Mouse (Mus musculus): ENCODE measurements at regions not wholly inside any gene's neighbourhood (a gene's known extent, or its start where the extent isn't known, plus 50 kb on each side); places are given as distances from the start of the nearest gene placed in this dataset.

DNA sequence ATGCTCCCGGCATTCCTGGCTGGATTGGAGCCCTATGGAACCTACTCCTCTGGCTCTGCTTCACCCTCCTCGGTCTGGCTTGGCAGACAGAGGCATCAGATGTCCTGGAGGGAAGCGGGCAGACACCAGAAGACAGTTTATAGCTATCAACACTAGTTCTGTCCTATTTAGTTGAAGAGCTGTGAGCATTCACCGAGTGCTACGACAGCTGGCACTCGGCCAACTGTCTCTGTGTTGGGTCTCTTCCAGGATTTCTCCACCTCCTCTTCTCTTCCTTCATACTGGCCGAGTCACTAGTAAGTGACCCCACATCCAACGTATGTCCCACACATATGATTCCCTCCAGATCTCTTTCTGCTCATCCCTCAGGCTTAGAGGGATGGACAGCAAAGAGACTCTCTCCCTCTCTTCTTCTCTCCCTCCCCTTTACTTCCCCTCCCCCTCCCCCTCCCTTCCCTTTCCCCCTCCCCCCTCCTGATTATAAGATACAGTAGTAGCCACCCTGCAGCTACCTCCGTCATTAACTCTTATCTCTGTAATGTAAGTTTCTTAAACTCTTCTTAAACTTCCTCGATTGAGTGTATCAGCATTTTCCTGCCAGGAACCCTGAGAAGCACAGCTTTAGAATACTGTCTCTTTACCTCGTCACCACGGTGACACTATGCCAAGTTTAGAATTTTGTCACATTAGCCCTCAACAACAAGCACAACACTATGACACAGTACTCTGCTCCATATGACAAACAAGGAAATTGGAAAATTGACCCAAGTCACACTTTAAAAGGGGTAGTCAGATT is 68.1 kb upstream of the Dab2 start:
- no peak overlapping the region; the same call in 1 of the 2 replicates for H3K27ac ChIP-seq (ENCODE audit: low read length)
- peak overlapping the region; percentile 16; the same call in 1 of the 2 replicates for H3K4me2 ChIP-seq (ENCODE audit: low read depth, low read length)
- no peaks in the 10 kb centered on the region for H3K36me3 ChIP-seq (ENCODE audit: control insufficient read depth, insufficient read depth)
- H3K9me3 ChIP-seq (replicated peaks; ENCODE audit: control insufficient read depth, low read length): no peaks in the 10 kb centered on the region
- no peak overlapping the region for H3K4me3 ChIP-seq (ENCODE audit: low read length)
- WGBS: 25% methylated on average over 12 of the region's 12 CpGs
- H3K9ac ChIP-seq (ENCODE audit: low read length): no peak overlapping the region
- H3K4me1 ChIP-seq (ENCODE audit: control insufficient read depth, insufficient read depth, low read length): peaks cover 9% of the 10 kb centered on the region
- no peaks in the 10 kb centered on the region for H3K27me3 ChIP-seq (ENCODE audit: control insufficient read depth, insufficient read depth, low read length)
- peak; percentile 65; the same call in 1 of the 2 replicates for ATAC-seq (replicated peaks; ENCODE audit: extremely low read depth, insufficient read depth, low FRiP score)

DNA sequence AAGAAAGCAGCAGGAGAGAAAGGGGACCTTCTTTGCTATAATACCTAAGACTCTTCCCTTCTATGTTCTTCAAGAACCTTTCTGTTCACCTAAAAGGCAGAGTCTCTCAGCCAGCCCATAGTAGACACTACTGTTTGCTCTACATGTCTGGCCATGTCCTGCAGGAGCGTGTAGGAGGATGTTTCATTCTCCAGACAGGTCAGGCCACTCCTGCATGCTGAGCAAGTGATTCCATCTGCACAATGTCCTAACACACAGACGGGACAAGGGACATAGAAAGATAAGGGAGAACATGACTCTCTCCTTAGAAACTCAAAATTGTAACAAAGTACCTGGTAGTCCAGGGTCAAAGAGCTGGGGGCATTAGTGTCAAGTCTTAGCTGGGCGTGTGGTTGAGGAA is 66.0 kb upstream of the Dab2 start:
- no peak for ATAC-seq (replicated peaks; ENCODE audit: extremely low read depth, insufficient read depth, low FRiP score)
- Histone ChIP-seq H3K36me3 (ENCODE audit: control insufficient read depth, insufficient read depth) (no peaks in the 10 kb centered on the region), H3K4me1 (ENCODE audit: control insufficient read depth, insufficient read depth, low read length) (peaks cover 12% of the 10 kb centered on the region), H3K4me2 (ENCODE audit: low read depth, low read length) (no peak overlapping the region), H3K9me3 (replicated peaks; ENCODE audit: control insufficient read depth, low read length) (no peaks in the 10 kb centered on the region), H3K9ac (ENCODE audit: low read length) (no peak overlapping the region), H3K27me3 (ENCODE audit: control insufficient read depth, insufficient read depth, low read length) (no peaks in the 10 kb centered on the region), H3K27ac (ENCODE audit: low read length) (no peak overlapping the region), H3K4me3 (ENCODE audit: low read length) (no peak overlapping the region)
- WGBS: 47% methylated on average over 3 of the region's 3 CpGs

DNA sequence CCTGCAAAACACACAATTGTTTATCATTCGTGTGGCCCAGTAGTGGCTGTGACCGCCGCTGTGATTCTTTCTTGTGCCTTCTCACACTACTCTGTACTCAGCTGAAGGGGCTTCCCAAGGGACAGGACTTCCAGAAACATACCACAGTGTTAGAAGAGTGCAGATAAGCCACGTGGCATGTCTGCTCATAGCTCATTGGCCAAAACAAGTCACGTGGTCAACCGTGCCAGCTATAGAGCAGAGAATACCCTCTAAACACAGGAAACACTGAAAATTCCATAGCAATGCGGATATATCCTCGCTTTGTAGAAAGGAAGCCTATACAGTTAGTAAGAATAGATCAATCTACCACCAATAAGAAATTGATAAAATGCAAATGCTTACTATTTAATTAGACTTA is 63.0 kb upstream of the Dab2 start:
- no peaks in the 10 kb centered on the region for H3K36me3 ChIP-seq (ENCODE audit: control insufficient read depth, insufficient read depth)
- no peak overlapping the region for H3K27ac ChIP-seq (ENCODE audit: low read length)
- no peak for ATAC-seq (replicated peaks; ENCODE audit: extremely low read depth, insufficient read depth, low FRiP score)
- H3K9me3 ChIP-seq (replicated peaks; ENCODE audit: control insufficient read depth, low read length): no peaks in the 10 kb centered on the region
- no peak overlapping the region for H3K4me3 ChIP-seq (ENCODE audit: low read length)
- no peak overlapping the region for H3K4me2 ChIP-seq (ENCODE audit: low read depth, low read length)
- 78% methylated on average over 8 of the region's 8 CpGs for WGBS
- H3K4me1 ChIP-seq (ENCODE audit: control insufficient read depth, insufficient read depth, low read length): peaks cover 3% of the 10 kb centered on the region
- H3K27me3 ChIP-seq (ENCODE audit: control insufficient read depth, insufficient read depth, low read length): no peaks in the 10 kb centered on the region
- H3K9ac ChIP-seq (ENCODE audit: low read length): no peak overlapping the region

DNA sequence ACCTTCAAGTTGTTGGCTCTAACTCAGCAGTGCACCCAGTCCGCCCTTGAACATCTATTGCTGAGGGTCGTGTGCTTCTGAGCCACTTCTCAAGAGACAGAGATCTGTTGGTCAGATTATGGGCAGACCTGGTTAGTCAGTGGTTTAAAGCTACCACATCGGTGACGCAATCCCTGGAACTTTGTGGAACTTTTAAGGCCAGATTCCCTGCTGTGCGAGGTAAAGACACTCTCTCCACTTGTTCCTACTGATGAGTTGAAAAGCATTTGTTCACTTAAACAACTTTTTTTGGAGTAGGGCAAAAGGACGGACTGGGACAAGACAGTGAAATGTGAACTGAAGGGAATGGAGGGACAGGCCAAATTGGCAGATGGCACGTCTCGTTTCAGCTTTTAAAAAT is 61.9 kb upstream of the Dab2 start:
- 53% methylated on average over 8 of the region's 8 CpGs for WGBS
- H3K36me3 ChIP-seq (ENCODE audit: control insufficient read depth, insufficient read depth): no peaks in the 10 kb centered on the region
- no peaks in the 10 kb centered on the region for H3K27me3 ChIP-seq (ENCODE audit: control insufficient read depth, insufficient read depth, low read length)
- H3K9me3 ChIP-seq (replicated peaks; ENCODE audit: control insufficient read depth, low read length): no peaks in the 10 kb centered on the region
- ATAC-seq (replicated peaks; ENCODE audit: extremely low read depth, insufficient read depth, low FRiP score): 0 out of 2 replicates have a peak, but pooled peaks have one; percentile 6
- H3K4me1 ChIP-seq (ENCODE audit: control insufficient read depth, insufficient read depth, low read length): 0 out of 2 replicates have a peak, but pooled peaks cover 3% of the 10 kb centered on the region
- H3K9ac ChIP-seq (ENCODE audit: low read length): no peak overlapping the region
- H3K4me3 ChIP-seq (ENCODE audit: low read length): no peak overlapping the region
- H3K27ac ChIP-seq (ENCODE audit: low read length): 0 out of 2 replicates have a peak overlapping the region, but pooled peaks have one; percentile 55
- no peak overlapping the region for H3K4me2 ChIP-seq (ENCODE audit: low read depth, low read length)

DNA sequence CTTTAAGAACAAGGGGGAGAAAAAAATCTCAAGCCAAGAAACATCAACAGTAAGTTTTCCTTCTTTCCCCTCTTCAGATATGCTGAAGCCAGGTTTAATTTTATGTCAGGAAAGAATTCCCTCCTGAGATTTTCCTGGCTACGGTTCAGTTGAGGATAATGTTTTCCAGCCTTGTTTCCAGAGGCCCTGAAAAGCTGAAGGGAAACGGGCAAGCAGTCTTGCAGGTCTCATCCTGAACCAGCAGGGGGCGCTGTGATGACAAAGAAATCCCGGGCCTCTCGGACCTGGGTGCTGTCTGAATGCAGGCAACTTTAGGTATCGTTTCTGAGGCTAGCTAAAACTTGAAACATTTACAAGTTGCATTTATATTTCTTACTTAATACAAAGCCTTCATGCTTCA is 61.5 kb upstream of the Dab2 start:
- no peak overlapping the region for H3K9ac ChIP-seq (ENCODE audit: low read length)
- WGBS: under 1% methylated on average over 6 of the region's 6 CpGs
- no peaks in the 10 kb centered on the region for H3K36me3 ChIP-seq (ENCODE audit: control insufficient read depth, insufficient read depth)
- H3K4me2 ChIP-seq (ENCODE audit: low read depth, low read length): no peak overlapping the region
- peak; percentile 69; the same call in 1 of the 2 replicates for ATAC-seq (replicated peaks; ENCODE audit: extremely low read depth, insufficient read depth, low FRiP score)
- no peaks in the 10 kb centered on the region for H3K9me3 ChIP-seq (replicated peaks; ENCODE audit: control insufficient read depth, low read length)
- H3K4me3 ChIP-seq (ENCODE audit: low read length): no peak overlapping the region
- 0 out of 2 replicates have a peak, but pooled peaks cover 3% of the 10 kb centered on the region for H3K4me1 ChIP-seq (ENCODE audit: control insufficient read depth, insufficient read depth, low read length)
- 0 out of 2 replicates have a peak overlapping the region, but pooled peaks have one; percentile 55 for H3K27ac ChIP-seq (ENCODE audit: low read length)
- no peaks in the 10 kb centered on the region for H3K27me3 ChIP-seq (ENCODE audit: control insufficient read depth, insufficient read depth, low read length)

DNA sequence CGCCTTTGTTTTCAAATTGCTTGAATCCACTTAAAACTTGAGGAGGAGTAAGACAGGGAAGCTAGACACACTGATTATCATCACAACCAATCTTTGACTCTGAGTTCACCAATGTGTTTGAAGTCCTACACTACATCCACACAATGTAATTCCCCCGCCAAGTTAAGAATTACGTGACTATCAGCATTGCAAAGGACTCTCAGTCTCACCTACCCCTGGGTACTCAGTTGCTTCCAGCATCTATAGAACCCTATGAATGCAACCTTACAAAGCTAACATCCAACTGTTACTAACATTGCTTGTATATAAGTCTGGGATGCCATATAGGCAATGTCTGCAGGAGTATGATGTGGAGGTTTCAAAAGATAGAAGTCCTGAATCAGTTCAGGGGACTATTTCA is 60.8 kb upstream of the Dab2 start:
- WGBS: 94% methylated on average over 3 of the region's 3 CpGs
- Histone ChIP-seq H3K4me2 (ENCODE audit: low read depth, low read length) (no peak overlapping the region), H3K4me3 (ENCODE audit: low read length) (no peak overlapping the region), H3K9ac (ENCODE audit: low read length) (no peak overlapping the region), H3K27ac (ENCODE audit: low read length) (no peak overlapping the region), H3K9me3 (replicated peaks; ENCODE audit: control insufficient read depth, low read length) (no peaks in the 10 kb centered on the region), H3K4me1 (ENCODE audit: control insufficient read depth, insufficient read depth, low read length) (0 out of 2 replicates have a peak, but pooled peaks cover 3% of the 10 kb centered on the region), H3K27me3 (ENCODE audit: control insufficient read depth, insufficient read depth, low read length) (no peaks in the 10 kb centered on the region), H3K36me3 (ENCODE audit: control insufficient read depth, insufficient read depth) (no peaks in the 10 kb centered on the region)
- ATAC-seq (replicated peaks; ENCODE audit: extremely low read depth, insufficient read depth, low FRiP score): no peak

DNA sequence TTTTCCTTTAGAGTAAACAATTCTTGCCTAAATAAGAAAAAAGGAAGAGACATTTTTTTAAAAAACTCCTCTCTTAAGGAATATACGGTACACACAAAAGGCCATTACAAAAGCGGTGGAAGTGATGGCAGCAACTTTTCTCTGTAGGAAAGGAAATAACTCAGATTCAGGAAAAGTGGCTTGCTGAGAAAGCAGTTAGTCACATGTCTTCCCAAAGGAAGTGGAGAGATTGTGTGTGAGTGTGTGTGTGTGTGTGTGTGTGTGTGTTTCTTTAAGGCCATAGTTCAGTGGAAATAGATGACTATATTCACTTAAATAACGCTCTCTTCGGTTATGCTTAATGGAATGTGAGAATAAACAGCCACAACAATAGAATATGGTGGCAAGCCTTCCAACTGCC is 57.5 kb upstream of the Dab2 start:
- Histone ChIP-seq H3K4me3 (ENCODE audit: low read length) (no peak overlapping the region), H3K36me3 (ENCODE audit: control insufficient read depth, insufficient read depth) (no peaks in the 10 kb centered on the region), H3K9ac (ENCODE audit: low read length) (no peak overlapping the region), H3K27me3 (ENCODE audit: control insufficient read depth, insufficient read depth, low read length) (no peaks in the 10 kb centered on the region), H3K4me1 (ENCODE audit: control insufficient read depth, insufficient read depth, low read length) (0 out of 2 replicates have a peak, but pooled peaks cover 3% of the 10 kb centered on the region), H3K27ac (ENCODE audit: low read length) (no peak overlapping the region), H3K9me3 (replicated peaks; ENCODE audit: control insufficient read depth, low read length) (no peaks in the 10 kb centered on the region), H3K4me2 (ENCODE audit: low read depth, low read length) (no peak overlapping the region)
- WGBS: 57% methylated on average over 4 of the region's 4 CpGs
- 0 out of 2 replicates have a peak, but pooled peaks have one; percentile 18 for ATAC-seq (replicated peaks; ENCODE audit: extremely low read depth, insufficient read depth, low FRiP score)

DNA sequence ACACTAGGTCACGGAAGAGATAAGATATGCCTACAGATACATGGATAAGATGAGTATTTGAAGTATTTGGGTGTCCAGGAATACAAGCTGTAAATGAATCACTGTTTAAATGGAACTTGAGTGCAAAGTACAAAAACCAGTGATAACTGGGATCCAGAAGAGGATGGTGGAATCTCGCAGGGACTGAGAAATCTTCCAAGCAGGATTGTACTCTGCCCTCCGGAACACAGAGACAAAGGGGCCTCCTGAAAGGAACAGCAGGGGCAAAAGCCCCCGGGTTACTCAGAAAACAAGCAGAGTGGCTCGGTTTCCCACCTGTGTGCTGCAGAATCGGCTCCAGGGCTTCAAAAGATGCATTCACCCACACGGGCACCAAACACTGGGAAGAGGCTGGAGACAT is 55.2 kb upstream of the Dab2 start:
- Histone ChIP-seq H3K4me1 (ENCODE audit: control insufficient read depth, insufficient read depth, low read length) (no peaks in the 10 kb centered on the region), H3K4me2 (ENCODE audit: low read depth, low read length) (no peak overlapping the region), H3K9me3 (replicated peaks; ENCODE audit: control insufficient read depth, low read length) (no peaks in the 10 kb centered on the region), H3K36me3 (ENCODE audit: control insufficient read depth, insufficient read depth) (no peaks in the 10 kb centered on the region), H3K9ac (ENCODE audit: low read length) (no peak overlapping the region), H3K27ac (ENCODE audit: low read length) (no peak overlapping the region), H3K27me3 (ENCODE audit: control insufficient read depth, insufficient read depth, low read length) (no peaks in the 10 kb centered on the region), H3K4me3 (ENCODE audit: low read length) (no peak overlapping the region)
- no peak for ATAC-seq (replicated peaks; ENCODE audit: extremely low read depth, insufficient read depth, low FRiP score)
- WGBS: 29% methylated on average over 7 of the region's 7 CpGs
